Mouse (Mus musculus): ENCODE measurements around the gene Olfr2. TPM values are rescaled to one million over a fixed set of nuclear protein-coding genes. Genes with fewer than 3 reads are reported as not detected.
"Not testable (repeated sequence)": the region's sequence is repeated elsewhere in the genome, so short reads cannot be mapped to it uniquely, and the experiment has no call there.

Olfr2 gene
- not detected in 2 replicates for polyA plus RNA-seq (2015; fragmentation: Nextera tagmentation; extraction: Ambion mirVana)

DNA sequence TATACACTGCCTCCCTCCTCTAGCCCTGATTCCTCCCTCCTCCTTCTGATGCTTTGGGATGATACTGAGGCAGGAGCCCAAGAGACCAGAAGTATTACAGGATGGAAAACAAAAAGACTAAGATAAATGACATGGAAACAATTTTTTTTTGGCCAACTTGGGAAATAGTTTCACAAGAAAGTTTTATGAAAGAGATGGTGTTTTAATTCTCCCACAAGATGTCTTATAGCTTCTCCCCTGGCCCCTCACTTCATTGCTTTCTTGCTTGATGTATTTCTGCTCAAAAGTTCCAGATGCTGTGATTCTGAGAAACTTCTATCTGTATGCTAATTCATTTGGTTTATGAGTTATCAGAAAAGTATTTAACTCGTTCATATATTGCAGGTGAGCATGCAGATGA, at the start of gene Olfr2:
TSS of gene Olfr2 (minus strand) at position 101 of the 400 bp plus-strand sequence.
- no peak for ATAC-seq (replicated peaks; ENCODE audit: low FRiP score)

DNA sequence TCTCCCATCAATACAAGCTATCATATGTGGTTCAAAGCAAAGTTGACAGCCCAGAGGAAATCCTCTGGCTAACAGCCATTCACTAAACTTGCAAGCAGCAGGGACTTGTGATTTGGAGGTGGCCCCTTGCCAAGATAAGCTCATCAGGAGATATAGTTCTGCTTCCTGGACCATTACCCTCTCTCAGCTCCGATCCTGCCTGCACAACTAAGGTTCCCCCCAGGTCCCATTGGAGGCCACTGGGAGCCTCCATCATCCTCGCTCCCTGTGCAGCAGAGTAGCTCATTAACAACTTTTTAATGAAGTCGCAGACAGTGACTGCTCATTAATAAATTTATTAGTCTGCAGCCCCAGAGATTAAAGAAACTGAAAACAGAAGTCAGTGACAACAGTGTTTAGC, 41.7 kb upstream of the Olfr2 start:
- no peak for ATAC-seq (replicated peaks; ENCODE audit: low FRiP score)

More for the DNA sequence above, at the start of gene Olfr2:
- no peak within 1 kb of the TSS for H3K4me3 ChIP-seq (replicated peaks)
- no peak within 1 kb of the TSS for H3K4me2 ChIP-seq
- no peaks in the 10 kb centered on the region for H3K4me1 ChIP-seq
- no peak within 1 kb of the TSS for H3K9ac ChIP-seq
- no peak within 1 kb of the TSS for H3K27ac ChIP-seq
- H3K9me3 ChIP-seq (replicated peaks), result no peaks in the 10 kb centered on the region
- no peaks in the 10 kb centered on the region for H3K36me3 ChIP-seq
- 51% methylated on average over 1 of the region's 1 CpGs for WGBS
- H3K27me3 ChIP-seq, result no peaks in the 10 kb centered on the region

DNA sequence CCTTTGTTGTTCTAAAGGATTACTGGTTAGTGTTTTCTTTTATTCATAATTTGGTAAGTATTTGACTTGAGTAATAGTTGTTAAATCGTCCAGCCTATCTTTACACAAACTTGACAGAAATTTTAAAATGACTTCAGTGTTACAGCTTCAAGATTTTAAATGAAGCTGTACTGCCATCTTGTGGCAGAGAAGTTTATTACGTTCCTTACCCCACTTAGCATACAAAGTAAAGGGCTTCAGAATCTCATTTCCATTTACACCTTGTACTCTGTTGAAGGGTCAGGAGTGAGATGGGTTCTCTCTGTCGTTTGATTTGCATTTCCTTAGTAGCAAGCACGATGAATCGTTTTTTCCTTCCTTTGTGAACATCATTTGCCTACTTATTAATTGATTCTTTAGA, 40.0 kb upstream of the Olfr2 start:
- no peak overlapping the region for H3K27ac ChIP-seq
- no peak for ATAC-seq (replicated peaks; ENCODE audit: low FRiP score)
- H3K36me3 ChIP-seq, result no peaks in the 10 kb centered on the region
- 3% methylated on average over 5 of the region's 5 CpGs for WGBS
- no peak overlapping the region for H3K4me3 ChIP-seq (replicated peaks)
- no peak overlapping the region for H3K4me2 ChIP-seq
- no peaks in the 10 kb centered on the region for H3K9me3 ChIP-seq (replicated peaks)
- H3K4me1 ChIP-seq, result no peaks in the 10 kb centered on the region
- H3K9ac ChIP-seq, result no peak overlapping the region
- no peaks in the 10 kb centered on the region for H3K27me3 ChIP-seq

More for the DNA sequence above, 41.7 kb upstream of the Olfr2 start:
- no peaks in the 10 kb centered on the region for H3K9me3 ChIP-seq (replicated peaks)
- no peak overlapping the region for H3K4me2 ChIP-seq
- no peak overlapping the region for H3K27ac ChIP-seq
- no peaks in the 10 kb centered on the region for H3K36me3 ChIP-seq
- H3K4me1 ChIP-seq, result no peaks in the 10 kb centered on the region
- H3K9ac ChIP-seq, result no peak overlapping the region
- WGBS, result 36% methylated on average over 3 of the region's 3 CpGs
- no peak overlapping the region for H3K4me3 ChIP-seq (replicated peaks)
- no peaks in the 10 kb centered on the region for H3K27me3 ChIP-seq

DNA sequence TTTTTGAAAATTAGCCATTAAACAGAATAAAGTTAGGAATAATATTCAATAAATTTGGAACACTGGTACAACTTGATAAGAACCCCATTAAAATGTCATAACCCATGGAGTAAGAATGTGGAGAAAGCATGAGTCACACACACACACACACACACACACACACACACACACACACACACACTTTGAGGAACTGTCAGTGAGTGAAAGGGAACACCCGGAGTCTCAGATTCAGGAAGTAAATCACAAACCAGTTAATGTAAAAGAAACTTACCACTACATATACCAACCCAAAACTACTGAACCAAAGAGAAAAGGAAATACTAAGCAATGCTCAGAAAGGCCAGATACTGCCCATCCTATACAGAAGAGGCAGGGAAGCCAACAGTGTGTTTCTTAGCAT, 38.5 kb upstream of the Olfr2 start:
- Histone ChIP-seq H3K4me3 (replicated peaks) (no peak overlapping the region), H3K9ac (no peak overlapping the region), H3K27me3 (no peaks in the 10 kb centered on the region), H3K4me1 (no peaks in the 10 kb centered on the region), H3K4me2 (no peak overlapping the region), H3K36me3 (no peaks in the 10 kb centered on the region), H3K27ac (no peak overlapping the region), H3K9me3 (replicated peaks) (no peaks in the 10 kb centered on the region)
- ATAC-seq (replicated peaks; ENCODE audit: low FRiP score), result no peak
- 48% methylated on average over 1 of the region's 1 CpGs for WGBS

DNA sequence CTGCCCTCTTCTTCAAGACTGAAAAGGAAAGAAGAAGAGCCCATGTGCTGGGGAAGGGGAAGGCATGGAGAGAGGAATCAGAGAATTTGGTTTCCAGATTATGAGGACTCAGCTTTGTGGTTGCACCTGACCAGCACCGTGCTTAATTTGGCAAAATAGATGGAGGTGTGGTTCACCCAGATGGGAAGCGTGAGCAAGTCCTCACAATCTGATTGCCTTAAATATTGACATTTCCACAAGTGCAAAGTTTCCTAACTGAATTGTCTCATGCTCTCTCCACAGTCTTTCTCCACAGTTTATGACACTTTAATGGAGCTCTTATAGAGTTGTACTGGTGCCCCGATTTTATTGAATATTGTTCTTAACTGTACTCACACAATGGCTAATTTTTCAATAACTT, 37.3 kb upstream of the Olfr2 start:
- no peak overlapping the region for H3K4me2 ChIP-seq
- WGBS, result 86% methylated on average over 3 of the region's 3 CpGs
- H3K27me3 ChIP-seq, result no peaks in the 10 kb centered on the region
- H3K4me1 ChIP-seq, result no peaks in the 10 kb centered on the region
- no peak overlapping the region for H3K9ac ChIP-seq
- no peak overlapping the region for H3K4me3 ChIP-seq (replicated peaks)
- no peaks in the 10 kb centered on the region for H3K9me3 ChIP-seq (replicated peaks)
- H3K27ac ChIP-seq, result no peak overlapping the region
- no peaks in the 10 kb centered on the region for H3K36me3 ChIP-seq
- ATAC-seq (replicated peaks; ENCODE audit: low FRiP score), result no peak

DNA sequence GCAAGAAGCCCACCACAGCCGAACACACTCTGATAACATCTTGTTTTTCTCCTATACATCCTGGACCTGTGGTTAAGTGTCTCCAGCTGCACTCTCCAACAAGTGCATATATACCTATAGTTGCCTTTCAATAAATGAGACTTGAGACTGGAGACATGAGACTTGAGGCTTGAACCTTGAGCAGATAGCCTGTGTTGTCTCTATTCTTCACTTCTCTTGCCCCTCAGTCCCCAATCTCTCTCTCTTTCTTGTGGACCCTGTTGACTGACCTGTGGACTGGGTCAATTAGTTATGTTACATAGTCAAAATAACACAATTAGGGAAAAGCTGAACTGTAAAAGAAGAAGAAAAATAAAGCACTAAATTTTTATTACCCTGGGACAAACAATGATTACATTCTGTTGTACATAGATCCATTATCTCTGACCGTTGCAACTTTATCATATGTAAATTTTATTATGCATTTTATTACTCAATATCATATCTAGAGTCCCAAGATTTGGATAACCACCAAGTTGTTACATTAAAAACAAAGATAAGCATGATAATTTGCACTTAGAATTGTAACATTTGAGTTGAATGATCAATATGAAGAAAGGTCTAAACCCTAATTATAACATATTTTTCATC, 34.2 kb upstream of the Olfr2 start:
- no peaks in the 10 kb centered on the region for H3K36me3 ChIP-seq
- no peak overlapping the region for H3K4me3 ChIP-seq (replicated peaks)
- WGBS, result 69% methylated on average over 2 of the region's 2 CpGs
- H3K4me2 ChIP-seq, result no peak overlapping the region
- H3K27ac ChIP-seq, result no peak overlapping the region
- H3K9me3 ChIP-seq (replicated peaks), result no peaks in the 10 kb centered on the region
- no peak overlapping the region for H3K9ac ChIP-seq
- H3K4me1 ChIP-seq, result no peaks in the 10 kb centered on the region
- no peak for ATAC-seq (replicated peaks; ENCODE audit: low FRiP score)
- no peaks in the 10 kb centered on the region for H3K27me3 ChIP-seq

DNA sequence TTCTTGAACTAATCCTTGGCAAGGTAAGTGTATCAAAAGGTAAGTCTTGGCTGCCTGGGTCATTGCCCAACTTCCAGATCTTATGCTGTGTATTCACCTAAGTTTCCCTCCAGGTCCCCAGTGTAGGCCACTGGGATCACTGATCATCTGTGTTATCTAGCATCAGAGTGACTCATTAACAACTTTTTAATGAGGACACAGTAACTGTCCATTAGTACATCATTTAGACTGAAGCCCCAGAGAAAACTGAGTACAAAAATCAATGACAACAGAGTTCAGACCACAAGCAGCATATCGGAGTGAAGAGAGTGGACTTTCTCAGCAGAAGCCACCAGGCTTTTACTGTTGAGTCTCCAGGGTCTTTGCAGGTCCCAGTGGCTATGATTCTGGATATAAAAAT, 25.0 kb upstream of the Olfr2 start, which contains the start of gene Olfr713:
TSS of gene Olfr713 (plus strand) at position 301 of the 400 bp plus-strand sequence.
- Histone ChIP-seq H3K4me1 (no peaks in the 10 kb centered on the region), H3K9me3 (replicated peaks) (no peaks in the 10 kb centered on the region), H3K4me3 (replicated peaks) (no peak within 1 kb of the TSS), H3K36me3 (no peaks in the 10 kb centered on the region), H3K4me2 (no peak within 1 kb of the TSS), H3K27ac (no peak within 1 kb of the TSS), H3K27me3 (no peaks in the 10 kb centered on the region), H3K9ac (no peak within 1 kb of the TSS)
- WGBS, result 84% methylated on average over 1 of the region's 1 CpGs
- no peak for ATAC-seq (replicated peaks; ENCODE audit: low FRiP score)

DNA sequence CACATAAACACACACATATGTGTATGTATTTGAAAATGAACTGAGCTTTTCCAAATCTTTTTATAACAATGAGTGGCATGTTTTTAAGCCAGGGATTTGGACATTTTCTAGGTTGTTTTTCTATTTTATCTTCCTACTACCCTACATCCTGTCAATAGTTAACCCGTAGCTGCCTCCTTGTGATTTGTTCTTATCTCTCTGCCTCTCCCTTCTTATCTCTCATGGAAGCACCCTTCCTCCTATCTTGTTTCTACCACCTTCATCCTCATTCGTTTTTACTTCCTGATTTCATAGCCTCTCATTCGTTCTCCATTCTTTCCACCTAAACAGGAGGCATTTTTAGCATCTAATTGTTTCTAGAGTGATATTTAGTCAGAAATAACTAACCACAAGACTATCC, 1.7 kb downstream of the Olfr2 start:
- H3K36me3 ChIP-seq, result no peaks in the 10 kb centered on the region
- no peak overlapping the region for H3K9ac ChIP-seq
- no peak overlapping the region for H3K27ac ChIP-seq
- no peak overlapping the region for H3K4me3 ChIP-seq (replicated peaks)
- no peaks in the 10 kb centered on the region for H3K4me1 ChIP-seq
- H3K4me2 ChIP-seq, result no peak overlapping the region
- no peak for ATAC-seq (replicated peaks; ENCODE audit: low FRiP score)
- H3K27me3 ChIP-seq, result no peaks in the 10 kb centered on the region
- H3K9me3 ChIP-seq (replicated peaks), result no peaks in the 10 kb centered on the region
- WGBS, result 73% methylated on average over 3 of the region's 3 CpGs

DNA sequence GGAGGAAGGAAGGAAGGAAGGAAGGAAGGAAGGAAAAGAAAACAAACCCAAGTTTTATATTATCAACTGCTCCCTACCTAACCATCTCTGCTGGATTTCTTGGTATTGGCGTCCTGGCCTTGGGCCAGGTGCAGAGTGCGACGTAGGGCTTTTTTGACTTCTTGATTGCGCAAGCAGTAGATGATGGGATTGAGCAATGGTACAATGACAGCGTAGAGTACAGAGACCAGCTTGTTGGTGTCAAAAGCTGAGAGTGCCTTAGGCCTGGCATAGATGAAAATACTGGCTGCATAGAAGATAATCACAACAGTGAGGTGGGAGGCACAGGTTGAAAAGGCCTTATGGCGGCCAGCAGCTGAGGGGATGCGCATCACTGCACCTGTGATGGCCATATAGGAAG, 5.1 kb downstream of the Olfr2 start:
- Histone ChIP-seq H3K27me3 (no peaks in the 10 kb centered on the region), H3K4me3 (replicated peaks) (no peak overlapping the region), H3K36me3 (no peaks in the 10 kb centered on the region), H3K9ac (no peak overlapping the region), H3K9me3 (replicated peaks) (no peaks in the 10 kb centered on the region), H3K4me1 (no peaks in the 10 kb centered on the region), H3K4me2 (no peak overlapping the region), H3K27ac (no peak overlapping the region)
- WGBS, result 93% methylated on average over 7 of the region's 7 CpGs
- ATAC-seq (replicated peaks; ENCODE audit: low FRiP score), result no peak

DNA sequence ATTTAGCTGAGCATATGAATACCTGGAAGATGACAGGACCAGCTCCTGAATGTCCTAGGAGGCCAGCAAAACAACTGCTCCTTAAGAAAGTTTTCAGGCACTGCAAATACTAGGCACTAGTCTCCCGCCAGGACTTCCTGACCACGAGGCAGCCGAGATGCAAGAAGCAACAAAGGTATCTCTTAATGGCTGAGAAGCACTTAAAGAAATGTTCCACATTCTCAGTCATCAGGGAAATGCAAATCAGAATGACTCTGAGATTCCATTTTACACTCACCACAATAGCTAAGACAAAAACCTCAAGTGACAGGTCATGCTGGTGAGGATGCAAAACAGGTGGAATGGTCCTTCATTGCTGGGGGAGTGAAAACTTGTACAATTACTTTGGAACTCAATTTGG, 20.6 kb downstream of the Olfr2 start:
- Histone ChIP-seq H3K9ac (no peak overlapping the region), H3K4me1 (no peaks in the 10 kb centered on the region), H3K4me3 (replicated peaks) (no peak overlapping the region), H3K36me3 (no peaks in the 10 kb centered on the region), H3K27ac (no peak overlapping the region), H3K9me3 (replicated peaks) (no peaks in the 10 kb centered on the region), H3K27me3 (no peaks in the 10 kb centered on the region), H3K4me2 (no peak overlapping the region)
- no peak for ATAC-seq (replicated peaks; ENCODE audit: low FRiP score)
- WGBS, result 89% methylated on average over 3 of the region's 3 CpGs

DNA sequence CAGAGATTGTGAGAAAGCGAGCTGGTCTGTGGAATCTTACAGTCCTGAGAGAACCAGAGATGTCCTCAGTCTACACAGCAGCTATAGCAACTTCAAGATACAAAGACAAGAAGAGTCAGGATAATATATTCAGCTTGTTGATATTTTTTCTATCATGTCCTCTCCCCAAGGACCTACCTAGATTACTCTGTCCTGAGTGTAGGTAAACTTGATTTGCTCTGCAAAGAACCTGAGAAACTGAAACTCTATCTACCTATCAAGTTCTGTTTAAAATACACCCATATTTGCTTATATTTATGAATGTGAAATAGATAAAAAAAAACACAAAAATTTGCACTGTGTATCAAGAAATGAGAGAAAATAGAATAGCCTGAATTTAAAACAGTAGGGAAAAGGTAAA, 30.5 kb downstream of the Olfr2 start, which contains the start of gene Olfr711:
TSS of gene Olfr711 (minus strand) at position 101 of the 400 bp plus-strand sequence.
- Histone ChIP-seq H3K4me2 (no peak within 1 kb of the TSS), H3K27ac (no peak within 1 kb of the TSS), H3K9ac (no peak within 1 kb of the TSS), H3K9me3 (replicated peaks) (no peaks in the 10 kb centered on the region), H3K4me1 (no peaks in the 10 kb centered on the region), H3K4me3 (replicated peaks) (no peak within 1 kb of the TSS), H3K27me3 (no peaks in the 10 kb centered on the region), H3K36me3 (no peaks in the 10 kb centered on the region)
- no peak for ATAC-seq (replicated peaks; ENCODE audit: low FRiP score)
- 64% methylated on average over 1 of the region's 1 CpGs for WGBS

DNA sequence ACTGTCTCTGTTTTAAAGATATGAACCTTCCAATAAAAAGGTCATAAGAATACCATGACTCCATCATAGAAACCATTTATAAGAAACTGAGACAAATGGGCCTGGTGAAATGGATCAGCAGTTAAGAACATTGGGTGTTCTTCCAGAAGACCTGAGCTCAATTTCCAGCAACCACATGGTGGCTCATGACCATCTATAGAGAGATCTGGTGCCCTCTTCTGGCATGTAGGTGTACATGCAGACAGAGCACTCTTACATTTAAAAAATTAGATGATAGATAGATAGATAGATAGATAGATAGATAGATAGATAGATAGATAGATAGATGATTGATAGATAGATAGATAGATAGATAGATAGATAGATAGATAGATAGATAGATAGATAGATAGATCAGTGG, 38.4 kb downstream of the Olfr2 start:
- not testable (repeated sequence) for H3K9me3 ChIP-seq (replicated peaks); H3K27ac ChIP-seq; H3K27me3 ChIP-seq; ATAC-seq (replicated peaks; ENCODE audit: low FRiP score); H3K4me1 ChIP-seq; H3K4me2 ChIP-seq; H3K36me3 ChIP-seq; H3K9ac ChIP-seq; H3K4me3 ChIP-seq (replicated peaks)

DNA sequence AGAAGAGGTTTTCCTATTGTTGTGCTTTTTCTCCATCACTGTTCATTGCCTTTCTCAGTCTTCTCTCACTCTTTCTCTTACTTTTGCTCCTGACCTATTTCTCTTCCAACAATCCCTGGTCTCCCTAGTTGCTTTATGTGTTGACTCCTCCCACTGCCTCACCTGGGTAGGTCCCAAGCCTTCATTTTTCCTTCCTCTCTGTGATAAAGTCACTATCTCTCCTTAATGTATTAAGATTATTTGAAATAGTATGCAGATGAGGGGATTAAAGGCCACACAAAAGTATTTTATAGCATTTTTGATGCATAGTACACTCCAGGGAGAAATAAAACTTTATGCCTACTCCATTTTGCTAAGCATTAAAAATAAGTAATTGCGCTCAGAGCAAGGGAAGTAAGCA, 42.0 kb downstream of the Olfr2 start, which contains the start of gene Olfr6:
TSS of gene Olfr6 (minus strand) at position 101 of the 400 bp plus-strand sequence.
- ATAC-seq (replicated peaks; ENCODE audit: low FRiP score), result no peak
- WGBS, result 83% methylated on average over 1 of the region's 1 CpGs
- H3K9me3 ChIP-seq (replicated peaks), result no peaks in the 10 kb centered on the region

More for the DNA sequence above, 42.0 kb downstream of the Olfr2 start, which contains the start of gene Olfr6:
- H3K36me3 ChIP-seq, result no peaks in the 10 kb centered on the region
- no peaks in the 10 kb centered on the region for H3K27me3 ChIP-seq
- H3K4me1 ChIP-seq, result no peaks in the 10 kb centered on the region
- H3K4me2 ChIP-seq, result no peak within 1 kb of the TSS
- no peak within 1 kb of the TSS for H3K27ac ChIP-seq
- no peak within 1 kb of the TSS for H3K9ac ChIP-seq
- H3K4me3 ChIP-seq (replicated peaks), result no peak within 1 kb of the TSS
